Mouse (Mus musculus) testis, adult 2 months (tissue): ENCODE measurements around the gene Ctf1.
A peak's percentile ranks its signal among the peaks of the same experiment; 100 is the strongest.

ENCODE experiments used
- CTCF ChIP-seq: fragments of 200-500 bp; IDR thresholded peaks from 2 replicates; pipeline ENCODE4 v1.5.1; 2012; ENCODE audit warnings: low read depth, mild to moderate bottlenecking, inconsistent platforms, low read length, moderate library complexity; ENCODE audit not compliant: control insufficient read depth, insufficient read depth, insufficient replicate concordance
- POLR2A ChIP-seq: fragments of 200-500 bp; IDR thresholded peaks from 2 replicates; pipeline ENCODE4 v1.6.1; 2012; ENCODE audit warnings: low read depth, mild to moderate bottlenecking, inconsistent platforms, low read length, moderate library complexity; ENCODE audit not compliant: control insufficient read depth

DNA sequence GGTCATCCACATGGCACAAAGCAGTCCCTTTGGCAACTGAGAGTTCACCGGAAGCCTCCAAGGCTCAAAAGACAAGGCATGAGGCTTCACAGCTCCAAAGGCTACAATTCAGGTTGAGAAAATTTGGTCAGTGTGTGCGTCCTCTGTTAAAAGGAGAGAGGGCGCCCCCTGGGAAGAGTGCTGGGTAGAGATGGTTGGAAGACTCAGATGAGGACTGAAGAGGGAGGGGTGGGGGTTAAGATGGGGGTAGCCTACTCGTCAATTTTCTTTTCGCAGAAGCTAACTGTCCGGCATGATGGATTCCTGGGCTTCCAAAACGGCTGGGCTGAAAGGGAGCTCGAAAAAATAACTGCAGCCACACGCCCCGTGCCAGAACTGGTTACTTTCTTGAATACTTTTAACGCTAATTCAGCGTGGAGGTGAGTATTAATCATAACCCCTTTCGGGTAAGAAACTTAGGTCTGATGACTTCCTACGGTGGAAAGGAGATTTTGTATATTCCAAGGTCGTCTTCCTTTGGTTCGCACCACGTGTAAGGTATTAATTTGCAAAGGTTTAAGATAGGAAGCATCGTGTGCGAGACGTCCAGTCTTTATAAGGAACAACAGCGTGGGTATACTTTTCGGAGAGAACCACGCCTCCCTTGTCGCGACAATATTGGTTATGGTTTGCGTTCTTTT lies 32.0 kb downstream of the Ctf1 start, which contains the start of gene Fbxl19:
- TF ChIP-seq CTCF (peak; percentile 11; the same call in 1 of the 2 replicates), POLR2A (no peak)
